Mouse (Mus musculus) heart, adult 2 months (tissue): ENCODE results near the gene Zfp334. TPM values are rescaled to one million over a fixed set of nuclear protein-coding genes. Genes with fewer than 3 reads are reported as not detected.

Experiments used
- DNase-seq, 2 experiments: peaks; one replicate each; pipeline ENCODE4 v3.0.0; 2021
- H3K27ac ChIP-seq: fragments of 200-600 bp; 2 replicates; pipeline ENCODE4 v1.8.1; 2022
- H3K27me3 ChIP-seq: fragments of 200-500 bp; 2 replicates; pipeline ENCODE4 v1.6.1; 2012; ENCODE audit warnings: mild to moderate bottlenecking, low read length, inconsistent platforms, mixed read lengths; ENCODE audit not compliant: control insufficient read depth, insufficient read depth
- H3K36me3 ChIP-seq: fragments of 200-500 bp; 2 replicates; pipeline ENCODE4 v1.6.1; 2012; ENCODE audit warnings: low read length, inconsistent platforms; ENCODE audit not compliant: control insufficient read depth, insufficient read depth
- H3K4me1 ChIP-seq: fragments of 200-500 bp; 2 replicates; pipeline ENCODE4 v1.6.1; 2011; ENCODE audit warnings: low read length; ENCODE audit not compliant: control insufficient read depth, insufficient read depth
- H3K4me3 ChIP-seq: fragments of 200-600 bp; 2 replicates; pipeline ENCODE4 v1.8.1; 2022
- H3K79me2 ChIP-seq: fragments of 200-500 bp; replicated peaks from 2 replicates; pipeline ENCODE4 v1.6.1; 2012; ENCODE audit warnings: mild to moderate bottlenecking, inconsistent platforms, low read length, moderate library complexity, mixed read lengths; ENCODE audit not compliant: control insufficient read depth, insufficient read depth
- H3K9ac ChIP-seq: fragments of 200-500 bp; 2 replicates; pipeline ENCODE4 v1.6.1; 2012; ENCODE audit warnings: low read depth, mild to moderate bottlenecking, control low read depth, inconsistent platforms, low read length, mixed read lengths
- CTCF ChIP-seq: fragments of 200-600 bp; IDR thresholded peaks from 2 replicates; pipeline ENCODE4 v1.8.1; 2022; ENCODE audit warnings: antibody characterized with exemption, mild to moderate bottlenecking, moderate library complexity
- EP300 ChIP-seq: fragments of 200-500 bp; IDR thresholded peaks from 2 replicates; pipeline ENCODE4 v1.6.1; 2011; ENCODE audit warnings: low read depth, low read length, control low read depth; ENCODE audit not compliant: insufficient read depth
- POLR2A ChIP-seq: fragments of 200-500 bp; IDR thresholded peaks from 2 replicates; pipeline ENCODE4 v1.6.1; 2011; ENCODE audit warnings: mild to moderate bottlenecking, low read depth, low read length, control low read depth; ENCODE audit not compliant: insufficient read depth
- WGBS: fragments of 180-500 bp; shearing (Covaris S2); methylation state at CpG from one replicate; pipeline ENCODE4 v1.1.7; 2018; 5-methylcytosine and 5-hydroxymethylcytosine counted together
- intact Hi-C: fragments of 180-260 bp; cut with DNase I; formaldehyde crosslinking; loops from one replicate; pipeline ENCODE4 v1.15.1; 2025
- long read RNA-seq: library from polyadenylated mRNA; stranded (forward); transcript quantifications from one replicate; pipeline ENCODE4 v2.0.0, GENCODE M21; 2021
- polyA plus RNA-seq: library from polyadenylated mRNA; depleted of rRNA; stranded (reverse); fragments of >200 nt; gene quantifications from 2 replicates; pipeline ENCODE4 v1.2.3, GENCODE M21; 2012; rRNA removed
- total RNA-seq, 2 experiments: library from RNA; stranded (reverse); gene quantifications; 2 replicates each; pipeline ENCODE4 v1.2.3; 2021

Zfp334 gene
- total RNA-seq (1 to 10 TPM; 2.1 to 2.3 TPM), polyA plus RNA-seq (1.3 and 2.0 TPM in 2 replicates)
- long read RNA-seq, full-length matches to known transcripts = 4 of 7 reads
- long read RNA-seq, partial matches to known transcripts = 0 of 7 reads
- long read RNA-seq, other reads (novel, unspliced or antisense) = 3 of 7 reads

DNA sequence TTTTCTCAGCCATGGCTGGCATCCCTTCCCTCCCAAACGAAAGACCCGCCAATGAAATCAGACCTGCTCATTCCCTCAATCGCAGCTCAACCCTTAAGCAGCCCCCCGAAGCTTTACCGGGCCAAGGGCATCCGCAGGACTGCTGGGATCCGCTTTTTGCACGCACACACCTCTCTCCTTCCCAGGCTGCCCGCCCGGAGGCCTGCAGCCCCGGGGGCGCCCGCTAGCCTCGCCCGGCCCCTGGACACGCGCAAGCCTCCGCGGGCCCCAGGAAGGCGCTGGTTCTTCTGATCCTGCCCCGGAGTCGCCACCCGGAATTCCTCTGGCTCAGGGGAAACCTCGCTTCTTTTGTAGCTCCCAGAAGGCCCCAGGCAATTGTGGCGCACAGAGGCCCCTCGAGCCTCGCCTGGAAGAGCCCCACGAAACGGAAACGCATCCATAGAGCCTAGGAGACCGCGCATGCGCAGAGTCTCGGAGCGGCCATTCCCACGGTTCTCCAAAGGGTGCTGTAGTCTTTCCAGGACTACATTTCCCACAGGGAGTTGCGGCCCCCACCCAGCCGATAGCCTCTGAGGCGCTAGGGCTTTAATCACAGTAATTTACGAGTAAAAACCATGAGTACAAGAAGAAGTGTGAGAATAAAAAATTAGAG, at the start of gene Zfp334:
Gene Zfp334 (minus strand): TSS at position 416 of the 652 bp plus-strand sequence.
- DNase-seq = peak; percentile 92 to 93
- intact Hi-C loops = no loop called here
- under 1% methylated on average over 40 of the region's 40 CpGs for WGBS
- Histone ChIP-seq H3K27ac (peak within 1 kb of the TSS; percentile 55), H3K4me1 (no peaks in the 10 kb centered on the region), H3K9ac (peak within 1 kb of the TSS; percentile 69), H3K4me3 (peak within 1 kb of the TSS; percentile 86), H3K36me3 (no peaks in the 10 kb centered on the region), H3K79me2 (no peaks in the 10 kb centered on the region), H3K27me3 (no peaks in the 10 kb centered on the region)
- TF ChIP-seq CTCF (0 out of 2 replicates have a peak, but pooled peaks have one; percentile 1), EP300 (no peak), POLR2A (0 out of 2 replicates have a peak, but pooled peaks have one; percentile 26)

GRCm38 (mm10) chr2:165428694-165429093, 40.6 kb upstream of the Zfp334 start:
- no peaks in the 10 kb centered on the region for H3K79me2 ChIP-seq
- intact Hi-C loops = no loop called here

GRCm38 (mm10) chr2:165420195-165420594, 32.1 kb upstream of the Zfp334 start:
- DNase-seq = no peak
- intact Hi-C loops = no loop called here
- Histone ChIP-seq H3K27ac (no peak overlapping the region), H3K9ac (no peak overlapping the region), H3K27me3 (no peaks in the 10 kb centered on the region), H3K4me1 (no peaks in the 10 kb centered on the region), H3K79me2 (no peaks in the 10 kb centered on the region), H3K36me3 (no peaks in the 10 kb centered on the region), H3K4me3 (no peak overlapping the region)
- no peak for TF ChIP-seq CTCF
- TF ChIP-seq EP300 = no peak
- no peak for TF ChIP-seq POLR2A
- 66% methylated on average over 2 of the region's 2 CpGs for WGBS

More at GRCm38 (mm10) chr2:165428694-165429093, 40.6 kb upstream of the Zfp334 start:
- no peak overlapping the region for H3K9ac ChIP-seq
- no peaks in the 10 kb centered on the region for H3K36me3 ChIP-seq
- 26% methylated on average over 7 of the region's 7 CpGs for WGBS
- no peak for DNase-seq
- H3K27me3 ChIP-seq = no peaks in the 10 kb centered on the region
- no peaks in the 10 kb centered on the region for H3K4me1 ChIP-seq
- no peak overlapping the region for H3K27ac ChIP-seq
- no peak overlapping the region for H3K4me3 ChIP-seq
- TF ChIP-seq POLR2A (no peak), EP300 (no peak), CTCF (no peak)

- Histone ChIP-seq H3K4me3 (no peak overlapping the region), H3K9ac (no peak overlapping the region), H3K36me3 (no peaks in the 10 kb centered on the region), H3K4me1 (no peaks in the 10 kb centered on the region), H3K79me2 (no peaks in the 10 kb centered on the region), H3K27ac (no peak overlapping the region), H3K27me3 (no peaks in the 10 kb centered on the region)
- intact Hi-C loops = no loop called here
- TF ChIP-seq EP300 (no peak), POLR2A (no peak), CTCF (no peak)
- WGBS = 49% methylated on average over 4 of the region's 4 CpGs
- DNase-seq = no peak
Observed at GRCm38 (mm10) chr2:165419670-165420111, 31.6 kb upstream of the Zfp334 start.

- Histone ChIP-seq H3K4me1 (no peaks in the 10 kb centered on the region), H3K4me3 (no peak overlapping the region), H3K79me2 (no peaks in the 10 kb centered on the region), H3K36me3 (no peaks in the 10 kb centered on the region), H3K9ac (no peak overlapping the region), H3K27ac (no peak overlapping the region), H3K27me3 (no peaks in the 10 kb centered on the region)
- DNase-seq = no peak
- WGBS = 82% methylated on average over 2 of the region's 2 CpGs
- intact Hi-C loops = no loop called here
- TF ChIP-seq POLR2A (no peak), CTCF (no peak), EP300 (no peak)
Observed at GRCm38 (mm10) chr2:165418577-165418976, 30.5 kb upstream of the Zfp334 start.

DNA sequence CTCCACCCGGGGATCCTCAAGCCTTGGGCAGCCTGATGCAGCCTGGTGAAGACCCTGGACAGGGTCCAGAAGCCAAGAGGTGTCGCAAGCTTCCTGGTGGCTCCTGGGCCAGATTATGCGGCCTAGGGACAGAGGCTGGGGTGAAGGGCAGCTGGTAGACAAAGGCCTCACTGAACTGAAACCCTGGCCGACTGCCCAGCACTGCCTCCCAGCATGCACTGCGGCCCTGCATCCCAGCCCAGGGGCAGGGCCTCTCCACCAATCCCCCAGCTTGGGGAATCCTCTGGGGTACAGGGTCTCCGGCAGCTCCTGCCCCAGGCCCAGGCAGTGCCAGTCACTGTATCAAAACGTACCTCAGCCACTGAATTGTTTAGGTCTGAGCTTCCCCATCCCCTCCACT, 29.2 kb upstream of the Zfp334 start:
- H3K4me3 ChIP-seq = no peak overlapping the region
- H3K4me1 ChIP-seq = no peaks in the 10 kb centered on the region
- H3K27ac ChIP-seq = no peak overlapping the region
- no peak overlapping the region for H3K9ac ChIP-seq
- intact Hi-C loops = no loop called here
- TF ChIP-seq CTCF (no peak), POLR2A (no peak), EP300 (no peak)
- 43% methylated on average over 7 of the region's 7 CpGs for WGBS
- no peaks in the 10 kb centered on the region for H3K36me3 ChIP-seq
- DNase-seq = no peak
- H3K27me3 ChIP-seq = no peaks in the 10 kb centered on the region
- H3K79me2 ChIP-seq = no peaks in the 10 kb centered on the region
